Mouse (Mus musculus) adrenal gland, adult 8-10 months (tissue): ENCODE measurements around the gene Gfod1. TPM values are rescaled to one million over a fixed set of nuclear protein-coding genes. Genes with fewer than 3 reads are reported as not detected.

Experiments used
- DNase-seq: peaks from one replicate; pipeline ENCODE4 v3.0.0; 2022
- total RNA-seq, 4 experiments: library from RNA; stranded (reverse); gene quantifications; 2 replicates each; pipeline ENCODE4 v1.2.4; 2022

Gfod1 gene
- total RNA-seq, 4 experiments from 2014 or later, result 8.1 to 10.0 (median 9.0) TPM

GRCm38 (mm10) chr13:43230238-43230637, 73.7 kb downstream of the Gfod1 start:
- DNase-seq, result no peak

DNA sequence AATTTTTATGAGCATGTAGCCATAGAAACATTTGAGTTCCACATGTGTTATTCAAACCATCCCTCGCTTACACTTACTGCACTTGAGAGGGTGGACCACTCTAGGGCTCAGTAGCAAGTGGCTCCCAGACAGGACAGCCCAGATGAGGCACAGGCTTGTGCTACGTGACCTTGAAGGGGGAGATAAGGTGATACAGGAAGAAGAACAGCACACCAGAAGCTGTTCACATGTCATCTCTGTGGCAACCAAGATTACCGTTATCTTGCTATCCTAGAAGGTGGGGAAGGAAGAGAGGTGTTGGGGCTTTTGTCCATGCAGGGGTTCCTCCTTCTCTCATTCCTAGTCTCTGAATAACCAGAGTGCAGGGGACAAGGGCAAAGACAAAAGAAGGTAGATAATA, 74.2 kb downstream of the Gfod1 start:
- DNase-seq, result no peak

DNA sequence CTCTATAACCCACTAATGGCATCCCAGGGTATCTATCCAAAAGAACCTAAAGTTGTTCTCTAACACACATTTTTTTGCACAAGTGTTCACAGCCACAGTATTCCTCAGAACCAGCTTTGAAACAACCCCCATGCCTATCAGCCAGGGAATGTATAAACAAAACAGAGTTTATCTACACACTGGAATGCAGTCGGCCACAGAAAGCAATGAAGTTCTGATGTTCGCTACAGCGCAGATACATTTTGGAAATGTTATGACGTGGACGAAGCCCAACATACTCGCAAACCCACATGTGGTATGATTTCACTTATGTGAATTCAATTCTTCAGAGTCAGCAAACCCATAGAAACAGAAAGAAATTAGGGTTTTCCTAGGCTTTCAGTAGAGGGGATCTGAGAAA, 75.8 kb downstream of the Gfod1 start:
- DNase-seq, result no peak

DNA sequence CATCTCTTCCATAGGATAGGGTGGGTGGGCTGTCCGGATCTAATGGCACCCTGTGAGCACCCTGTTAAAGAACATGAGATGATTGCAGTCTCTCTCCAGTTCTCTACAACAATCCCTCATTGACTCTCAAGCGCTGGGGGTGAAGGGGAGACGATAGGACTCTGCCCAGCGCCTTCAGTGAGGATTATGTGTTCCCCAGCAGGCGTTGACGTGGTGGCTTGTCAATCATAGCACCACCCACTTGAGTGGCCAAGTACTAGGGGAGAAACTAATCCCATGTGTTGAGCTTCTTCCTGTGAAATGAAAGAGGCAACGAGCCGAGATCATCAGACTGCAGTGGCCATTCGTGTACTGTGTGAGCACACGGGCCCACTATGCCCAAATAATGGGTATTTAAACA, 77.9 kb downstream of the Gfod1 start:
- DNase-seq, result no peak

- DNase-seq, result no peak
Observed at GRCm38 (mm10) chr13:43225161-43225560, 78.8 kb downstream of the Gfod1 start.

DNA sequence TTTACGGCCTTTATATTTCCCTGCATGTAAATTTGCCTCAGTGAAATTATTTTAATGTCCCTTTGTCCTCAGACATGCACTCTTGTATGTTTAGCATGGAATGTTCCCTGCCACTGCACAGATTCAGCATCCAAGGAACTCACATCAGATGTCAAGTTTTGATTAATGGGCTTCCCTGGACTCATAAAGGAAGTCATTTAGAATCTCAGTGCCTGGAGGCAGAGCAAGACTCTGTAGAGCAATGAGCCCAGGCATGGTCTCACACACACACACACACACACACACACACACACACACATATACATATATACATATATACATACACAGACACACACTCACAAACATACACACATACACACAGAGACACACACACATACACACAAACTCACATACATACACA, 81.9 kb downstream of the Gfod1 start:
- no peak for DNase-seq

- no peak for DNase-seq
Observed at GRCm38 (mm10) chr13:43221290-43221689, 82.7 kb downstream of the Gfod1 start.

GRCm38 (mm10) chr13:43220635-43221034, 83.3 kb downstream of the Gfod1 start:
- DNase-seq, result no peak

DNA sequence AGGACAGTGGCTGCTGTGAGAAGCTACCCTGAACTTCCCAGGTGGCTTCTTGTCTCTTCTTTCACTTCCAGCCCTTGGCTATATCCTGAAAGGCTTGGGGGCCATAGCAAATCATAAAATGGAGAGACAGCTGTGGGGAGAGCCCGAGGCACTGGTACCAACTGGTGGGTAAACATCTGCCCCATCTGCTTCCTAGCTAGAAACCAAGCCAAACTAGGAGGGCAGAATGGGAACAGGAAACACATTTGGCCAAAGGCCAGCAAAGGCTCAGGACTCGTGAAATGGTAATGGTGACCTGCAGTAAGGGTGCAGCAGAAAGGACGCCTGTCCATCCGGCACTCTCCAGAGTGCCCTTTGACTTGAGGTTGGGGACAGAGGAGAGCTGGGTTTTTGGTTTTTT, 85.2 kb downstream of the Gfod1 start:
- DNase-seq, result no peak

- DNase-seq, result no peak
Observed at GRCm38 (mm10) chr13:43218284-43218683, 85.7 kb downstream of the Gfod1 start.

GRCm38 (mm10) chr13:43217686-43218085, 86.3 kb downstream of the Gfod1 start:
- no peak for DNase-seq

DNA sequence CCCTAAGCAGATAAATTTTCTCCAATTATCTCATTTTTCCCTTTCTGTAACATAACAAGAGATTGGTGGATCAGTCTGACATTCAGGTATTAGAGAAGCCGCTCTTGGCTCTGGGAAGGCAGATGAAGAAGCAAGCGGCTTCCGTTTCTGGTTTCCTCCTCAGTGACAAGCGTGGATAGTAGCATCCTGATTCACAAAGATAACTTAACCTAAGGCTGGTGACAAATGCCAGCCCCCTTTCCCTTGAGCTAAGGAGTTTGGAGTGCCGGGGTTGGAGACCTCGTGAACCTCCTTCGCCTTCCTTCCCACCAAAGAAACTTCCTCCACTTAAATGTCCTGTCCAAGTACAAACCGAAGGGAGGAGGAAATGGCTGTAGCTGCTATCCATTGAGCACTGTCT, 86.9 kb downstream of the Gfod1 start:
- DNase-seq, result no peak

DNA sequence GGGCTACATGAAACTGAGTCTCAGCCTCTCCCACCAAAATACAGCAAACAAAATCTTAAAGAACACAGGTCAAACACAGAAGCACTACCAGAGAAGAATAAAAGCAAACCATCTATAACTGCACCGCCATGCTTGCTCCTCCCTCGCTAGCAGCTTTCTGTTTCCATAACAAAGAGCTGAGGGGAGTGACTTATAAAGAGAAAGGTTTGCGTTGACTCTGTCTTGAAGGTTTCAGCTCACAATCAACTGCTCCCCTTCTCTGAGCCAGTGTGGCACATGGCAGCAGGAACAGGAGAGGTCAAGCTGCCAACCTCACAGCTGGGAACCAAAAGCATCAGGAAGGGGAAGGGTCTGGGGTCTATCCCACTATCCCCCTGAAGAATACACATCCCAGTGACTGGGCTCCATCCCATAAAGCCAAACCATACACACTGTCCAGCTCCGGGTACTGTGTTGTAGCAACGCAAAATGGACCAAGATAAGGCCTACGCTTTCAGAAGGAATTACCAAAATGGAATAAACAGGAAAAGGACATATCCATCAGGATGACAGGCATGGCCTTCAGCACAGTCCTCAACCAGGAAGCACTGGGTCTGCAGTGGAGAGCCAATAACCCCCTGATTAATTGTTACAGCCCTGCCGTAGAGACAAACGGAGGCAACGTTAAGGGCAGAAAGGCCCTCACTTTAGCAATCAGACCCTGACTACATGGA, 87.8 kb downstream of the Gfod1 start:
- DNase-seq, result no peak

GRCm38 (mm10) chr13:43215144-43215993, 88.6 kb downstream of the Gfod1 start:
- no peak for DNase-seq

DNA sequence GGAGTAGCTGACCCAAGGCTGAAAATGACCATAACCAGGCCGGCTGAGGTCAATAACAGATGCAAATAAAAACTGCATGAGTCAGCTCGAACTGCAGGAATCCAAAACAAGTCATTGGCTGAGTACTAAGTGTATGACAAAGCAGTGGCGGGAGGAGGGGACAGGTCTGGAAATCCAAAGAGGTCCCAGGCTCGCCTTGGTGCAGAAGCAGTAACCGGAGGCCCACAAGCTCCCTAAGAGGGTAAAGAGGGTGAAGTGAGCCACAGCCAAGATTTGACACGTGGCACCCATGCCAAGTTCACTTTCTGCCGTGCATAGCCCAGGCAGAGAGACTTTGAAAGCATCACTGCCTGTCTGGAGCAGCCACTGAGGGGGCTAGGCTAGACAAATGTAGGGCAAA, 91.6 kb downstream of the Gfod1 start:
- peak; percentile 84 for DNase-seq

DNA sequence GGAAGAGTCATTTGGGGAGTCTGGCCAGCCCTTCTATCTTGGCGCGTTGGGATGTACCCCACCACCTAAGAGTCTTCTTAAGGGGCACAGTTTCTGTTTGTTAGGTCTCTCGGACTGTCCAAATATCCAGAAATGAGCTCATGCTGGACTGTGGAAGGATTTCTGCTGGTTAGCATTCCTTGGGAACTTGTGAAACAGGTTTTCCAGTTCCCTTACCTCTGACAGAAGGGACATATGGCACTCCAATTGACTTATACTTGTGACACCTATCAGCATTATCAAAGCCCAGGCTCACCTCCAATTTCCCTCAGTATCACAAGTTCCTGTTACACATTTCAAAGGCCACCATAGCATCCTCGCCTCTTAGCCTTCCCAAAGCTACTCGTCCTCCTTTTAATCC, 93.0 kb downstream of the Gfod1 start:
- no peak for DNase-seq

DNA sequence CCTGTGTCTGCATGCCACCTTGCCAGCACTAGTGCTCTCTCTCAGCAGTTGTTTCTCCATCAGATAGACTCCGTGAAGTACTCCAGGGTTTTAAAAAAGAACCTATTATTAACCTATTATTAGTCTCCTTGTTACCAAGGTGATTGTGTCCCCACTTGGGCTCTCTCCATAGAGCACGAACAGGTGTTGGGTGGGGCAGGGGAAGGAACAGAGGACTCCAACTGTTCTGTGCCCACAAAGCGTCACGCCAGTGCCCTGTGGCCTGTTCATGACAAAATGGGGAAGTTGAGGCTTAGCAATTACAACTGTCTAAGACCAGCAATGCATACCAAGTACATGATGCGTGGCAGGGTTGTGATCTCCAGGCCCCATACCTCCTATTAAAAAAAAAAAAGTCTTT, 94.4 kb downstream of the Gfod1 start:
- no peak for DNase-seq

GRCm38 (mm10) chr13:43208914-43209439, 95.0 kb downstream of the Gfod1 start:
- no peak for DNase-seq

GRCm38 (mm10) chr13:43206118-43206683, 97.8 kb downstream of the Gfod1 start:
- DNase-seq, result no peak

GRCm38 (mm10) chr13:43203641-43204040, 100.3 kb downstream of the Gfod1 start:
- peak; percentile 67 for DNase-seq

- DNase-seq, result no peak
Observed at GRCm38 (mm10) chr13:43203234-43203633, 100.7 kb downstream of the Gfod1 start.

DNA sequence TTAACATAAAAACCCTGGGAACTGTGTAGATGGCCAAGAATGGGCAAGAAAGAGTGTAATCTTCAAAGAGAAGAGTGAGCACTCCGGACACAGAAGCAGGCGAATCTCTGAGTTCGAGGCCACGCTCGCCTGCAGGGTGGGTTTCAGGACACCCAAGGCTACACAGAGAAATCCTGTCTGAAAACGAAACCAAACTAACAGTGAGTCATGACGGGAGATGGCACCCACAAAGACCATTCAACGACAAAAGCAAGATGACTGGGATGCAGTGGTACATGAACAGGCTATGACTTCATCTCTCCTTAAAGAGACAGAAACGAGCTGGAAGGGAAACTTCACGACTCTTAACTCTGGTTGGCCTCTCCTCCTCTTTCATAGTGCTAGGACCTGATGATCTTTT, 101.6 kb downstream of the Gfod1 start:
- no peak for DNase-seq

DNA sequence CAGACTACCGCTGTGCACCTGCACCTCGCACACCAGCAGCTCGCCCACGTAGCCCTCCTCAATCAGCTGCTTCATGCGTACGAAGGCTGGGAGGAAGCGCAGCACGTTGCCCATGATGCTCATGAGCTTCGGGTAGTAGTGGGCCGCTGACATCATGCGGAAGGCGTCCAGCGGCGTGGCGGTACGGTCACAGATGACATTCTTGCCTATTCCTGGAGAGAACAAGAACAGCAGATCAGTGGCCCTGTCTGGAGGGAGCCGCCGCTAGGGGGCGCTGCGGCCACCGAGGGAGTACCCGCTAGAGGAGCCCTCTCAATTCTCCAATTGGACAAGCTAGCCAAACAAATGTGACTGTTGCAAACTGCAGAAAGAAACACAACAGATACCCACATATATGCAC, 102.9 kb downstream of the Gfod1 start:
- DNase-seq, result no peak
